Mouse (Mus musculus) testis, adult 2 months (tissue): ENCODE measurements around the gene Mdga1.

ENCODE experiments used
- CTCF ChIP-seq: fragments of 200-500 bp; IDR thresholded peaks from 2 replicates; pipeline ENCODE4 v1.5.1; 2012; ENCODE audit warnings: low read depth, mild to moderate bottlenecking, inconsistent platforms, low read length, moderate library complexity; ENCODE audit not compliant: control insufficient read depth, insufficient read depth, insufficient replicate concordance
- POLR2A ChIP-seq: fragments of 200-500 bp; IDR thresholded peaks from 2 replicates; pipeline ENCODE4 v1.6.1; 2012; ENCODE audit warnings: low read depth, mild to moderate bottlenecking, inconsistent platforms, low read length, moderate library complexity; ENCODE audit not compliant: control insufficient read depth

GRCm38 (mm10) chr17:29800096-29800455 lies 169.8 kb downstream of the Mdga1 start:
- TF ChIP-seq CTCF (no peak), POLR2A (no peak)
